Mouse (Mus musculus) CH12.LX (cell line): ENCODE data around the gene Arhgef17. TPM values are rescaled to one million over a fixed set of nuclear protein-coding genes. Genes with fewer than 3 reads are reported as not detected.

Experiments
- DNase-seq: peaks from one replicate; pipeline ENCODE4 v3.0.0-alpha.2; 2013; ENCODE audit errors: extremely low read depth
- H3K27ac ChIP-seq: 2 replicates; pipeline ENCODE4 v1.5.1; 2012; ENCODE audit warnings: low read depth, mild to moderate bottlenecking, control low read depth, moderate library complexity; ENCODE audit not compliant: insufficient read depth
- H3K27me3 ChIP-seq: replicated peaks from 2 replicates; pipeline ENCODE3; 2012; ENCODE audit warnings: inconsistent platforms
- H3K36me3 ChIP-seq, 2 experiments: replicated peaks in 1 of 2; 2 replicates each; pipeline versions ENCODE3 to v1.6.1; 2012; ENCODE audit warnings: inconsistent platforms in 1 of 2, low read length in 1 of 2, mild to moderate bottlenecking in 1 of 2, mixed read lengths in 1 of 2, moderate library complexity in 1 of 2; ENCODE audit not compliant: control insufficient read depth in 1 of 2, insufficient read depth in 1 of 2
- H3K4me1 ChIP-seq, 2 experiments: 2 replicates each; pipeline ENCODE4 v1.6.1; 2012; ENCODE audit warnings: inconsistent platforms in 1 of 2, moderate library complexity in 1 of 2; ENCODE audit not compliant: insufficient read depth in 2 of 2, control insufficient read depth in 1 of 2
- H3K4me2 ChIP-seq: 2 replicates; pipeline ENCODE4 v1.6.1; 2012; ENCODE audit warnings: low read depth, mild to moderate bottlenecking, control low read depth; ENCODE audit not compliant: poor library complexity, insufficient read depth, severe bottlenecking
- H3K4me3 ChIP-seq, 3 experiments: fragments of 150-350 bp in 1 of 3; sonication (generic) in 1 of 3; replicated peaks in 1 of 3; 2 replicates each; pipeline versions ENCODE3 to v1.5.1; 2011 to 2012; ENCODE audit warnings: low read depth in 2 of 3, low read length in 2 of 3, mild to moderate bottlenecking in 2 of 3, moderate library complexity in 2 of 3, control low read depth in 1 of 3, improper control_type of control experiment in 1 of 3, inconsistent platforms in 1 of 3, mixed read lengths in 1 of 3; ENCODE audit not compliant: poor library complexity in 1 of 3
- H3K79me2 ChIP-seq: replicated peaks from 2 replicates; pipeline ENCODE4 v1.6.1; 2012; ENCODE audit warnings: mild to moderate bottlenecking, moderate library complexity; ENCODE audit not compliant: control insufficient read depth, poor library complexity, insufficient read depth, severe bottlenecking; ENCODE audit errors: extremely low read depth
- H3K9ac ChIP-seq: 2 replicates; pipeline ENCODE4 v1.6.1; 2012; ENCODE audit warnings: low read depth, mild to moderate bottlenecking, control low read depth, moderate library complexity; ENCODE audit not compliant: insufficient read depth
- H3K9me3 ChIP-seq: replicated peaks from 2 replicates; pipeline ENCODE3; 2012; ENCODE audit warnings: low read length, inconsistent platforms, mixed read lengths
- ELF1 ChIP-seq: IDR thresholded peaks from 2 replicates; pipeline ENCODE4 v1.6.1; 2014; ENCODE audit warnings: low read depth, mild to moderate bottlenecking, inconsistent platforms, low read length, improper control_type of control experiment
- ETS1 ChIP-seq: conservative IDR thresholded peaks from 2 replicates; pipeline ENCODE4 v1.6.1; 2012; ENCODE audit warnings: low read depth, mild to moderate bottlenecking, inconsistent platforms, low read length, improper control_type of control experiment, moderate library complexity
- GABPA ChIP-seq: IDR thresholded peaks from 2 replicates; pipeline ENCODE4 v1.6.1; 2012; ENCODE audit warnings: low read depth, low read length, improper control_type of control experiment, inconsistent platforms; ENCODE audit not compliant: insufficient replicate concordance
- IRF4 ChIP-seq: IDR thresholded peaks from 2 replicates; pipeline ENCODE4 v1.6.1; 2014; ENCODE audit warnings: low read depth, mild to moderate bottlenecking, inconsistent platforms, low read length, improper control_type of control experiment
- KAT2A ChIP-seq: IDR thresholded peaks from 2 replicates; pipeline ENCODE4 v1.6.1; 2012; ENCODE audit warnings: low read length, improper control_type of control experiment, inconsistent platforms; ENCODE audit not compliant: insufficient replicate concordance
- MAFK ChIP-seq: IDR thresholded peaks from 2 replicates; pipeline ENCODE4 v1.6.1; 2011; ENCODE audit warnings: low read length, improper control_type of control experiment; ENCODE audit not compliant: insufficient replicate concordance
- MAX ChIP-seq: IDR thresholded peaks from 2 replicates; pipeline ENCODE4 v1.6.1; 2011; ENCODE audit warnings: low read length, improper control_type of control experiment
- MEF2A ChIP-seq: IDR thresholded peaks from 2 replicates; pipeline ENCODE4 v1.6.1; 2014; ENCODE audit warnings: low read depth, mild to moderate bottlenecking, inconsistent platforms, low read length, improper control_type of control experiment, borderline replicate concordance
- NRF1 ChIP-seq: IDR thresholded peaks from 2 replicates; pipeline ENCODE4 v1.6.1; 2014; ENCODE audit warnings: low read depth, mild to moderate bottlenecking, inconsistent platforms, low read length, improper control_type of control experiment, moderate library complexity
- POLR2A ChIP-seq: IDR thresholded peaks from 2 replicates; pipeline ENCODE4 v1.6.1; 2011; ENCODE audit warnings: low read depth, mild to moderate bottlenecking, improper control_type of control experiment, low read length
- POLR2AphosphoS2 ChIP-seq: IDR thresholded peaks from 2 replicates; pipeline ENCODE4 v1.6.1; 2011; ENCODE audit warnings: low read depth, low read length, improper control_type of control experiment
- RAD21 ChIP-seq: IDR thresholded peaks from 2 replicates; pipeline ENCODE4 v1.6.1; 2011; ENCODE audit warnings: low read depth, mild to moderate bottlenecking, low read length, improper control_type of control experiment, moderate library complexity
- RCOR1 ChIP-seq: conservative IDR thresholded peaks from 2 replicates; pipeline ENCODE4 v1.6.1; 2012; ENCODE audit warnings: low read depth, mild to moderate bottlenecking, inconsistent platforms, low read length, improper control_type of control experiment
- USF1 ChIP-seq: IDR thresholded peaks from 2 replicates; pipeline ENCODE4 v1.6.1; 2014; ENCODE audit warnings: low read depth, mild to moderate bottlenecking, inconsistent platforms, low read length, improper control_type of control experiment
- ZC3H11A ChIP-seq: IDR thresholded peaks from 2 replicates; pipeline ENCODE4 v1.6.1; 2012; ENCODE audit warnings: low read depth, mild to moderate bottlenecking, inconsistent platforms, low read length, improper control_type of control experiment
- ZNF384 ChIP-seq: IDR thresholded peaks from 2 replicates; pipeline ENCODE4 v1.6.1; 2012; ENCODE audit warnings: low read depth, low read length, improper control_type of control experiment, inconsistent platforms
- dilution Hi-C: fragments of 300-500 bp; cut with MboI; formaldehyde crosslinking; loops from 2 replicates; pipeline ENCODE4 v1.14.3; 2020; ENCODE audit warnings: low sequenced_read_pairs; ENCODE audit not compliant: extremely low pct_unique_long_range_greater_than_20kb, extremely low pct_ligation_motif_present
- in situ Hi-C: fragments of 300-500 bp; cut with MboI; formaldehyde crosslinking; loops from 3 replicates; pipeline ENCODE4 v1.14.3; 2019; ENCODE audit warnings: low sequenced_read_pairs, low pct_ligation_motif_present, low pct_unique_long_range_greater_than_20kb, mixed read lengths
- polyA plus RNA-seq: library from polyadenylated mRNA; unstranded; fragments of >175 nt; gene quantifications from 2 replicates; pipeline ENCODE4 v1.2.1, GENCODE M21; 2012; ENCODE audit warnings: low read depth; ENCODE audit not compliant: insufficient read length
- total RNA-seq, 2 experiments: library from RNA; depleted of rRNA; stranded (reverse); fragments of 300-350 nt in 1 of 2; fragments of >200 nt in 1 of 2; gene quantifications; 2 replicates each; pipeline ENCODE4 v1.2.3; 2012 to 2014

Arhgef17 gene
- total and polyA plus RNA-seq, 3 experiments = 2.3 to 6.7 (median 5.6) TPM

DNA sequence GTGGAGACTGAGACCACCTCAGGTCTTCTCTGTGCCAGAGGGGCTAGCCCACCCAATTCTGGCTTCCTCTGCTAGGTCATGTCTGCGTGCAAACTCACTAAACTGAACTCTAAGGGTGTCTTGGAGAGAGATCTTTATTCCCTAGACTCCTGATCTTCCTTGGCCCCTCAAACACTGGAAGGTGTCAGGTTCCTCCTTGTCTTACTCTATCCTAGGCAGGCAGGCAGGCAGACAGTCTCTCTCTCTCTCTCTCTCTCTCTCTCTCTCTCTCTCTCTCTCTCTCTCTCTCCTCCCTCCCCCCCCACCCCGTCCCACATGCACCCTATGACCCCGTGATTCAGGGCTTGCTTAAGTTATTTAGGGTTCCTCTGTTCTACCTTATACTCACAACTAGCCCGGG is 69.6 kb downstream of the Arhgef17 start:
- in situ Hi-C loops (no loop called here), dilution Hi-C loops (no loop called here)
- Histone ChIP-seq H3K9me3 (no peaks in the 10 kb centered on the region), H3K27ac (peak overlapping the region; percentile 72), H3K4me2 (peak overlapping the region; percentile 39), H3K36me3 (peaks cover 0 to 35% of the 10 kb centered on the region in 2 experiments), H3K27me3 (no peaks in the 10 kb centered on the region), H3K4me1 (peaks cover 40 to 54% of the 10 kb centered on the region in 2 experiments), H3K4me3 (peak overlapping the region; percentile 85 to 95 (median 86)), H3K79me2 (peaks cover 47% of the 10 kb centered on the region), H3K9ac (peak overlapping the region; percentile 79)
- TF ChIP-seq ETS1 (no peak), POLR2AphosphoS2 (no peak)
- no peak for DNase-seq

DNA sequence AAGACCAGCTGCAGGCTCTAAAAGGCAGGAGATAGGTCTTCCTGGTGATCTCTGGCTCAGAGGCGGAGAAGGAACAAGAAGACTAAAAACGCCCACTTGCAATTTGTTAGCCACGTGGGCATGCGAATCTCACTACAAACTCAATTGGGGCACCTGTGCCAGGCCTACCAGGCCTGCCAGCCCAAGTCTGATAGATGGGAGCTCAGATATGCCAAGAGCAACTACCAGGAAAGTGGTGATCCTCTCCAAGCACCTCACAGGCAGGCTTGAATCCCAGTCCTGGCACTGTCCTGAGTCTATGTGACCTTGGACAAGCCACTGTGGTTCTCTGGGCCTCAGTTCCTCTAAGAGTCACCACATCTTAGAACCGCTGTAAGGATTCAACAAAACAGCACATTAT is 70.7 kb downstream of the Arhgef17 start:
- Histone ChIP-seq H3K79me2 (peaks cover 50% of the 10 kb centered on the region), H3K9me3 (no peaks in the 10 kb centered on the region), H3K27me3 (no peaks in the 10 kb centered on the region), H3K4me2 (peak overlapping the region; percentile 39), H3K27ac (peak overlapping the region; percentile 16; the same call in 1 of the 2 replicates), H3K4me1 (peaks cover 50 to 60% of the 10 kb centered on the region in 2 experiments), H3K9ac (peak overlapping the region; percentile 79; the same call in 1 of the 2 replicates), H3K4me3 (peak overlapping the region in 2 of 3 experiments; percentile 2 to 86), H3K36me3 (peaks cover 0 to 40% of the 10 kb centered on the region in 2 experiments)
- TF ChIP-seq POLR2A (no peak), RAD21 (no peak), RCOR1 (no peak), KAT2A (no peak), ZNF384 (no peak), GABPA (no peak), MAX (no peak), MAFK (no peak), MEF2A (no peak), IRF4 (no peak), ETS1 (no peak), ELF1 (no peak), NRF1 (no peak), ZC3H11A (no peak), USF1 (no peak)
- no peak for DNase-seq
- dilution Hi-C loops (no loop called here), in situ Hi-C loops (no loop called here)
